Mouse (Mus musculus) frontal cortex, postnatal 36 days (tissue): Measurements from ENCODE around the gene Fam69a.
A peak's percentile ranks its signal among the peaks of the same experiment; 100 is the strongest.
"Not testable (repeated sequence)": the region's sequence is repeated elsewhere in the genome, so short reads cannot be mapped to it uniquely, and the experiment has no call there.

Source experiments
- DNase-seq, 2 experiments: peaks; one replicate each; pipeline ENCODE4 v3.0.0; 2022; ENCODE audit warnings: low spot score in 2 of 2

Fam69a gene

DNA sequence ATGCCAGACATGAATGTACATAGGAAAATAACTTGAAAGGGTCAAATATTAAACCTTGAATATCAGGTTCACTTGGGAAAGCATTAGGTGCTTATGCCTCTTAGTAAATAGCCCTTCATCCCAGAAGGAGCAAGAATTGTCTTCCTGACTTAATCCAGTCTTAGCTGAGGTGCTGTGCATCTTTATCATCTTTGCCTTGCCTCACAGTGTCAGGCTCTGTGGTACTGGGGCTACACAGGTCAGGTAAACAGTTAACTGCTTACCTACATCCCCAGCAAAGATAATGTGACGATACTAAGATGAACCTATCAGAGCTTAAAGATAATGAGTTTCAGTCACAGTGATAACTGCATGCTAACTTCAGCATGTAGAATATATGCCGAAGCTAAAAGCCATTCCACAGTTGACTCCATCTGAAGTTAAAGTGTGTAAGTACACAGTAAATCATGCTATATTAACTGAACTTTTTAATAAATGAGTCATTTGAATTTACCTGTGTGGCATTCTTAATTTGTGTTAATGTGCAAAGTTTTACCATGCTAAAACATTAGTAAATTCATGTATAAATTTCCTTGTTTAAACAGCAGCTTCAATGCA, 78.3 kb downstream of the Fam69a start:
- DNase-seq, result no peak

DNA sequence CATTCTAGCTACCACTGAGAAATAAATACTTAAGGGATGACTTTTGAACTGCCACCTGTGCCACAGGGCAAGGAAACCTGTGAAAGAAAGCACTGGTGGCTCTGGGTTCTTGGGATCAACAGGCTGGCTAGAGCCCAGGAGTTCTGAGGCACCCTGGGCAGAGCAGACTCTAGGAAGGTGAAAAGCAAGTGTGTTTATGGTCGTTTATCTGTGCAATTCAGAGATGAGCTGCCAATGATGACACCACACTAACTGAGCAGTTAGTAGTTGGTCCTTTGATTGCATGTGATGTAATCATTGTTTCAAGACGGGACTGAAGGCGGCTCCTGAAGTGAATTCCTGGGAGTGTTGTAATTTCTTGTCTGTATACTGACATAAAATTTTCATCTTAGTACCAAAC, 82.6 kb downstream of the Fam69a start:
- no peak for DNase-seq

DNA sequence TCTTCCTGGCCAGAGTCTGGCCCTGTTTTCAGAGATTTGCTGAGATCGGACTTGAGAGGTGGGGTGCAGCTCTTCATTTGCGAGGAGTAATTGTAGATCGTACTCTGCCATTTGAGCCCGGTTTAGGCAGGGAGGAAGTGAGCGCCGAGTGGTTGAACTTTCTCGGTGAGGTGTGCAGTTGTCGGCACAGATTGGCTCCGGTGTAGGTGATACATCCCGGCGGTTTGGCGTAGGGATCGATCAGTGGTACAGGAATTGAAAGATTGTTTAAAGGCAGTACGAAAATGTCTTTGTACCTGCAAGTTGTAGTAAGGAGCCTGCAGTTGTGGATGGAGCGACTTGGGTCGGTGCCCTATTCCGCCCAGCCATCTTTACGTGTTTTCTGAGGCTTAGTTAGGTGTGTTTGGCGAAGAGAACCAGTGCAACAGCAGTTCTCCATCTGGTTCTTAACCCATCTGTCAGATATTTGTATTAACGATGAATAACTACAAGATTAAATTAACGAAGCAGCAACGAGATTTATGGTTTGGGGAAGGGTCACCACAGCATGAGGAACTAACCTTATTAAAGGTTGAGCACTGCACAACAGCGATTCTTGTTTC, 85.8 kb downstream of the Fam69a start:
- DNase-seq, result no peak

DNA sequence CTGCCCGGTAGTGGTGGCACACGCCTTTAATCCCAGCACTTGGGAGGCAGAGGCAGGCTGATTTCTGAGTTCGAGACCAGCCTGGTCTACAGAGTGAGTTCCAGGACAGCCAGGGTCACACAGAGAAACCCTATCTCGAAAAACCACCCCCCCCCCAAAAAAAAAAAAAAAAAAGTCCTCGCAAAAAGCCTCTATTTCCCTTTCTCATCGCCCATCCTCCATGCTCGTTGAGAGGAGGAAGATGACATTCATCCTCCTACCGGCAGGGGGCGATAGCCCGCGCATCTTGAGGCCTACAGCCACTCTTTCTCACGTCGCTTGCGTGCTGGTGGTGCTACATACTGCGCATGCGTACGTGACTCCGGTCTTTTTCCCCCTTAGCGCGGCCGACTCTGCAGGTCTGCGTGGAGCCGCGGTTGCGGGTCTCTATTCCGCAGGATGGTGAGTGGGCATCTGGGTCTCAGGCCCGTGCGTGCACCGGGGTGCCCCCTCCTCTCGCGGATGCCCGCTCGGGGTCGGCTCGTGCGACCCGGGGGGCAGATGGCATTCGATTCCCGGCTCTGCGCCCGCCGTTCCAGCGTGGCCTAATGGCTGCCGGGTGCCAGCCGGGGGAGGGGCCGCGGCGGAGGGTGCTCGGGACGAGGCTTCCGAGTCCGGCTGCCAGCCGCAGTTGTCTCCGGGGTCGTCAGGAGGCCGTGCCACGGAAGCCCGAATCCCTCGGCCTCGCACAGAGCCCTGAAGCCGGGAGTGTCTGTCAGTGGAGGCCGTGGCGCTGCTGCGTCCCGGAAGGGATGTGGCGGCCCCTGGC, 86.5 kb downstream of the Fam69a start, which contains the start of gene Rpl5:
TSS of gene Rpl5 (plus strand) at position 297 of the 808 bp plus-strand sequence.
- DNase-seq, result peak; percentile 96 to 97

DNA sequence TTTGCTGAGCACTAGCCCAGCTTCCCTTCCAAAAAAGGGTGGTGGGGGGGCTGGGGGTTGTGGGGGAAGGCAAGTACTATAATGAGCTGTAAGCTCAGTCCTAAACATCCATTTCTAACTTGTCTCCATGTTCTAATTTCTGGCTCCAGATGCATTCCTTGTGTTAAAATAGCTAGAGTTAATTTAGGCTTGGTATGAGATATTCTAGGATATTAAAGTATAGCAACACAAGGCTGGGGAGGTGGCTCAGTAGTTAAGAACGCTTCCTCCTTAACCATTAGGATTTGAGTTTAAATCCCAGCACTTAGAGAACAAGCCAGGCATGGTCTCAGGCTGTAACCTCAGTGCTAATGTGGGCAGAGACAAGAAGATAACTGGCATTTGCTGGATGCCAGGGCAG, 90.6 kb downstream of the Fam69a start:
- DNase-seq, result peak in 1 of 2 experiments; percentile 33

DNA sequence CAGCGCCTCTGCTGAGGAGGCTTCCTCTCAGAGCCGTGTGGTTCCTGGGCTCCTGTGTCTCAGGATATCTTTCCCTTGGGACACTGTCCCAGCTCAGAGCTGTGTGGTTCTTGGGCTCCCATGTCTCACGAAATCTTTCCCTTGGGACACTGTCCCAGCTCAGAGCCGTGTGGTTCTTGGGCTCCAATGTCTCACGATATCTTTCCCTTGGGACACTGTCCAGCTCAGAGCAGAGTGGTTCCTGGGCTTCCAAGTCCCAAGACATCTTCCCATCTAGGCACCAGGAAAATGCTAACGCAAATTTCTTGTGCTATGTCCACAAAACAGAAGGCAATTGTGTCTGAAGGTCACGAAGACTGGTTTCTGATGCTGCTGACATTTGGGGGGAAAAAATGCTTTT, 92.2 kb downstream of the Fam69a start:
- DNase-seq, result no peak

DNA sequence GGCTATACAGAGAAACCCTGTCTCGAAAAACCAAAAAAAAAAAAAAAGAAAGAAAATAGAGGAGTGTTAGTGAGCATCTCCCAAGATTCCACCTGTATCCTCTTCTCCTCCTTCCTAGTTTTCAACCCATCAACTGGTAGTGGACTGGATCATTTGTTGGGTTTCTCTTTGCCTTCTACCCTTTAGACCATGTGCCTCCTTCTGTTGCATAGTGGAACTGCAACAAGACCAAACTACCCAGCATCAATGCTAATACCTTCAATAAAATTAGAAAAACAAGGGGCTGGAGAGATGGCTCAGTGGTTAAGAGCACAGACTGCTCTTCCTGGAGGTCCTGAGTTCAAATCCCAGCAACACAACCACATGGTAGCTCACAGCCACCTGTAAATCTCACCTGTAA, 95.4 kb downstream of the Fam69a start:
- not testable (repeated sequence) for DNase-seq

DNA sequence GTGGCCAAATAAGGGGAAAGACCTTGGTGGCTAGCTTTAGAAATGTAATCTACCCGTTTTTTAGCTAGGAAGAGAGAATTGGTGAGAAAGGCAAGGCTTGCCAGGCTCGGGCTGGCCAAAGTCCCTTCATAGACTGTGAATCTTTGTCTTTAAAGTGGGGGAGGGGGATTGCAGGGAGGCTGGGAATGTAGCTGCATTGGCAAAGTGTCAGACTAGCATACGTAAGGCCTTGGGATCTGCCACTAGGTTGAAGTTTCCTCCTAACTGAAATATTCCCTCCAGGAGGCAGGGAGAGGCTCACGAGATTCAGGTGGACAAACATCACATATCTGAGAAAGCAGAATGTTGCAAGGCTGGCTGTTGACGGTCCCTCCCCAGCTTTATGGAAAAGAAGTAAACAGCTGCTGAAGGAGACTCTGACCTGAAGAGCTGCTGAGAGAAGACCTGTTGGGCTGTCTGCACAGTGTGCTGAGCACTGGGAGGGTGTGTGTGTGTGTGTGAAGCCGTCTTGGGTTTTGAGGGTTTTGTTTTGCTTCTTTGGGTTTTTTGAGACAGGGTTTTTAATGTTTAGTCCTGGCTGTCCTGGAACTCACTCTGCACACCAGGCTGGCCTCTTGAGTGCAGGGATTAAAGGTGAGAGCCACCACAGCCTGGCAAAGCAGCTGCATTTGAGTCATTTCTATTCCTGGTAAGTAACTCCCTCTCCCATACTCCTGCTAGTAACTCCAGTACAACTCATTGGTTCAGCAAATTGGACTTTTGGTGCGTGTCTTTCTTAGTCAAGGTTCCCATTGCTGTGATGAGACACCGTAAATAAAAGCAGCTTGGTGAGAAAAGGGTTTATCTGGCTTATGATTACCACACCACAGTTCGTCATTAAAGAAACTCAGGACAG, 96.6 kb downstream of the Fam69a start:
- DNase-seq, result no peak

DNA sequence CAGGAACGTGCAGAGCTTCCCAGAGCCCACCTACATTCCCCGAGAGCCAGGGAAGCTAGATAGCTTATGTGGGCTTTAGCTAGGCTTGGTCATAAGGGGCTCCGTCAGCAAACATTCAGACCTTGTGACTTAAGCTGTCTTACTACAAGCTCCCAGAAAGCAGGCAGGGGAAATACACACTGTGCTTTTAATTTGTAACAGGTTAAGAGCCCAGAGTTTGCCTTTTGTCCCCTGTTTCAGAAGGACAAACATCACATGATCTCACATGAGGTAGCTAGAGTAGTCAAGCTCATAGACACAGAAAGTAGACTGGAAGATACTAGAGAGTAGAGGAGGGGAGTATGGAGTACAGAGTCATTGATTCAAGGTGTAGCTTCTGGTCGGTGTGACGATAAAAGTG, 106.2 kb downstream of the Fam69a start:
- no peak for DNase-seq

DNA sequence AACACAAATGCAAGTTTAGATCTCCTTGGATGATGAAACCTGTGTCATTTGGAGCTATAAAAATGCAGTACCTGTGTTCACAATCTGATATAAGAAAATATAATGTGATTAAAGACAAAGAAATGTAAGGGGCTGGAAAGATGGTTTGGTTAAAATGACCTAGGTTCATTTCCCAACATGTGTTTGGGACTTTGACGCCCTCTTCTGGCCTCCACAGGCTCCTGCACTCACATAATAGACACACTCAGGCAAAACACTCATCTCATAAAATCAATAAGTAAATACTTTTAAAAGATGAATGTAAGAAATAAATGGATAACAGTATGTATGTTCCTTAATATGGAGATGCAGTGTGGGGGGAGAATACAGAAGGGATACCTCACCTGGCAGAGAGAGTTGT, 109.8 kb downstream of the Fam69a start:
- DNase-seq, result no peak

DNA sequence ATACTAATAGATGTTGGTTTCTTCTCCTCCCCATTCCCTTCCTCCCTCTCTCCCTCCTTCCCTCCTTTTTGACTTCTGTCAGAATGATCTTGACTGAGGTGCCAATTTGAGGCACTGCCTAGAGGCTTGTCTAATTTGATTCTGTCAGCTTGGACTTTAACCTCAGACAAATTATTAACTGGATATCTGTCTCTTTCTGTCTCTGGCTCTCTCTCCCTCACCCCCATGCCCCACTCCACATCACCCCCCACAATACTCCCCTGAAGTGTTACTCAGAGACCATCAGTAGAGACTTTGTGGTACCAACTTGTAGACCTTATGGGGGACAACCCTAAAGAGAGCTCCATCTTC, 111.6 kb downstream of the Fam69a start:
- no peak for DNase-seq

DNA sequence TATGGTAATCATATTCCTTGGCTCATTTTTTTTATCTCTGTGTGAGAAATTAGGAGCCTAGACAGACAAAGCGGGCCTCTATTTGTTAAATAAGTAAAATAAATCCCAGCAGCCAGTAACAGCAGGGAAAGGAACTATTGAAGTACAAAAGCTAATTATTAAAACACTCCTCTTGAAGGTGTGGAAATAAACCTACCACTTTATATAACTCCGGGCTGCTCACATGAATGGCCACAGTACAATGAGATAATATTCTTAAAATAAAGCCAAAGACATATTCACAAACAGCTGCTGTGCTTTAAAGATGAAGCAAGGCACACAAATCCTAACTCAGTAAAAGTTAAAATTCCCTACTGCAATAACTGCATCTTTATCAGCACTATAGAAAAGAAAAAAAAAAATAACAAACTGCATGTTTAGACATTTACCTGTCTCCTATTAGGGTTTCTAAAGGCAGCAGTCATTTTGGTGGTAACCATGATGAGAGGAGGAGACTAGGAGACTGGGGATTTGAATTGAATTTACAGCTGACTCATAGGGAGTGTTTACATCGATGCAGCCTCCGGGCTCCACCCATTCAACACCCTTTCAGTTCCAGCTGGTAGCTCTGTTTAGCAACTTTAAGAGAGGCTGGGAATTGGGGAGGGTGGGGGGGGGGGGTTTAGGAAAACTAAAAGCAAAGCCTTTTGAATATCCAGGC, 112.2 kb downstream of the Fam69a start, which contains the start of gene Evi5:
TSS of gene Evi5 (minus strand) at position 547 of the 700 bp plus-strand sequence.
- no peak for DNase-seq

DNA sequence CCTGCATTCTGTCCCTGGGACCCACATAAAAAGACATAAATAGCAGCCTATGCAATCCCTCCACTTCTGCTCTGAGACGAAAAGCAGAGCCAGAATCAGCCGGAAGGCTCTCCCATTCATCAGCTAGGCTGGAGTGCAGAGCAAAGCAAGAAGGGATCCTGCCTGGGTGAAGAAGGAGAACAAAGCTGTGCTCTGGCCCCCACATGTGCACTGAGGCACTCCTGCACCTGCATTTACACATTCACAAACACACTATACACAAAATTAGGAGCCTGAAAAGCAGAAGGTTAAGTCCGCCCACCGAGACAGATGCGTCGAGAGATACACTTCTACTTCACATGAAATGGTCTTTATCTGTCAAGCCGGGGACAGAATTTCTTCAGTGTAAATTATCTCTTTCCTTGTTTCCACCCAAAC, 113.0 kb downstream of the Fam69a start:
- peak; percentile 41 to 52 for DNase-seq

DNA sequence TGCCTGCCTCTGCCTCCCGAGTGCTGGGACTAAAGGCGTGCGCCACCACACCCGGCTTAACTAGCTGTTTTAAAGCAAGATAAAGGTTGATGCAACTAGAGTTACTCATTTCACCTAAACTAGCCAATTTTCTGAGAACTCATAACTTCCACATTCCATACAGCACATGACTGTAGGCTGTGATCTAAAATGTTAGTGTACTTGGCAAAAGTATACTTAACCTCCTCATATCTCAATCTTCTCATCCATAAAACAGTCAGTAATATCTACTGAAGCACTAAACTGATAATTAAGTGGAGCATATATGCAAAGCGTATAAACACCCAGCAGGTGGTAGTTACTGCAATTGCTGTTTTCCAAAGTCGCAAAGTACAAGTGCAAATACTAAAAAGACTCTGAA, 113.6 kb downstream of the Fam69a start:
- DNase-seq, result no peak

DNA sequence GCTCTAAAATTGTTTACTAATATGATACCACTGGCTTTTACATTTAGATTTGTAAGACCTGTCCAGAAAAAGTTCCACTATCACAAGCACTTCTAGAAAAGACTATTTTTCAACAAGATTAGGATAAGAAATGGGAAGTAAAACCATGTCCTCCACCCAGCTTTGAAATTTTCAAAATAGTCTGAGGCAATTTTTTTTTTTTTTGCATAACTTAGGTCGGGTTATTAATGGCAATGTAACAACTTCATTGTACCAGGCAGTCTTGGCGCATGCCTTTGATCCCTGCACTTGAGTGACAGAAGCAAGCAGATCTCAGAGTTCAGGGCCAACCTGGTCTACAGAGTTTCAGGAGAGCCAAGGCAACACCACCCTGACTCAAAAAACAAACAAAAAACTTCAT, 117.2 kb downstream of the Fam69a start:
- DNase-seq, result no peak

DNA sequence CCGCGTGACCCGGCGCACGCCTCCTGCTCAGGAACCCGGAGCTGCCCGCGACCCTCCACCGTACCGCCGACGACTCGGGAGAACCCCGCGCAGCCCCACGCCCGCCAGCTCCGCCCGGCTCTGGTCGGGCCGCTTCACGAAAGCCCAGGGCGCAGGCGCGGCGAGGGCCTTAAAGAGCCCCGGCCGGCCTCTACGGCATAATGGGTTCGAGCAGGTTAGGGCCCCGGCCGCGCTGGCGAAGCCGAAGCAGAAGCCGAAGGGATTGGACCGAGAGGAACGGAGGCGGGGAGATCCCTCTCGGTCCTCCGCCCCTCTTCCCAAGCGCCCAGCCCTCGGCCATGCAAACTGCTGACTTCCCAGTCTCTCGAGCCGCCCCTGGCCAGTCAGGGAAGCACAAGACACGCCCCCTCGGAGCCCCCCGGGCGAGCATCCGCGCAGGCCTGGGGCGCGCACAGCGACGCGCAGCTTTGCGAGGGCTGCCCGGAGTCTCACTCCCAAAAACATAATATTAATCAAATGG, 117.9 kb downstream of the Fam69a start:
- peak; percentile 86 to 87 for DNase-seq

DNA sequence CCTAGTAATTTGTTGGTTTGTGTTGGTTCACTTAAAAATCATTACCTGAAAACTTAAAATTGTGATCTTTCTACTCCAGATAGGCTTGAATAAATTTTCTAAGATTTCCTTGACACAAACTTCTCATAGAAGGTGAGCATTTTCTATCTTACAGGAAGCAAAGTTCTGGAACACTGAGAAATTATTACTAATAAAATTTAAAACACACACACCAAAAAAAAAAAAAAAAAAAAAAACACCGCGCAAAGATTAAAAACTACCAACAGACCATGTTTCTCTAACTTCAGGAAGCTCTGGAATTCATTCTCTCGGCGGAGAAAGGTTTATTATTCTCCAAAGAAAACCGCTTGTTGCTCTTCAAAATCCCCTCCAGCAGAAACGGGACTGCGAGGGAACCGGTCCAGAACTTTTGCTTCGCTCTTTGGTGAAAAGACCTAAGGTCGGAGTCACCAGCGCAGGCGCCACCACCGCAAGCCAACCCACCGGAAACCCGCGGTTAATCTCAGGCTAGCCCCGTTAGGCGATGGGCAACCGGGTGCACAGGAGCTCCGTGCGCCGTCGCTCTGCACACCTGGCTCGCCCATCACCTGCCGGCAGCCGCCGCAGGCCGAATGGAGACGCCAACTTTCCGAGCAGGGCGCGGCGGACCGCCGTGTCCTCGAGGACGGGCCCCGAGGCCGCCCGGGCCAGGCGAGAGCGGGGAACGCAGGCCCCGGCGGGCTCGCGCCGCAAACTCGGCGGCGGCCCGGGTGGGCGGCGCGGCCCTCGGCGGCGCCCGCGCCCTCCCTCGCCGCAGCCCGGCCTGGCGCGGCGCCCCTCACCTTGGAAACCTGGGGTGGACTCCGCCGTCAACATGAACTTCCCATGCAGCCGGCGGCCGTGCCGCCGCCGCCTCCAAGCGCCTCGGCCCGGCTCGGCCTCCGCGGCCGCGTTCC, 118.6 kb downstream of the Fam69a start:
- peak; percentile 28 to 51 for DNase-seq

DNA sequence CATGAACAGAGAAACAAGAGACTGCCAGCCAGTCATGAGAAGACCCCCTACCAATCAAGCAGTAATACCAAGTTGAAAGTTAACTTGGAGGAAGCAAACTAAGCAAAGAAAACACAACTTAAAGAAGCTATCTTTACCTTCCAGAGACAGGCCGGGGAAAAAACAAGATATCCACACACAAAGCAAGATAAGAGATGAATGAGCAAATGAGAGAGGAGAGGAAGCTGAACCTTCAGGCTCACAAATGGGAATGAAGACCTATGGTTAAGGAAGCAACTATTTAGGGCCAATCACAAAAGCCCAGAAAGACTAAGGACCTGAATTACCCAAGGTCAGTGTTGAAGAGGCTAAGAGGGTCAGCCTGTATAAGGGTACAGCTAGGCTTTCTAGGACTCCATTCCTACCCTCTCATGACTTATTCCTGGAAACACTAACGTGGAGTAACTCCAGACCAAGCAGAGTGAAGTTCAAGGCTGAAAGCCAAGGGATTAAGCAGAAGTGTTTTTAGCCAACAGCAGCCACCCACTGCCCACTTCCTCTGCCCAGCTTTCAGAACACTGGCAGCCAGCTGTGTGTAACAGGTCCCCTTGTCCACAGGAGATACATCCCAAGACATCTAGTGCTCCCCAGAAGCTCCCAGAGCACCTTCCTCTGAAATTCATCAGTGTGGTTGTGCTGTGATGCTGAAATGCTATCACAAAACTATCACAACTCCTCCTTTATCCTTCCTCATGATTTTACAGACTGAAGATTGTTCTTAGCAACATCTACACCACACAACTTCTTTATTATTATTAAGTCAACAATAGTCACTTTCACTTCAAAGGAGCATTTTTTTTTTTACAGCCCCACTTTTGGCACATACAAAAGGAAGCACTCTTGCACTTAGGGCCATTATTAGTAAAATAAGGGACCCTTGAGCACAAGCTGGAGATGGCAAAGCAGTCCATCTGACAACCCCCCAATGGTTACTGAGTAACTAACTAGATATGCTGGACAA, 120.5 kb downstream of the Fam69a start:
- no peak for DNase-seq

DNA sequence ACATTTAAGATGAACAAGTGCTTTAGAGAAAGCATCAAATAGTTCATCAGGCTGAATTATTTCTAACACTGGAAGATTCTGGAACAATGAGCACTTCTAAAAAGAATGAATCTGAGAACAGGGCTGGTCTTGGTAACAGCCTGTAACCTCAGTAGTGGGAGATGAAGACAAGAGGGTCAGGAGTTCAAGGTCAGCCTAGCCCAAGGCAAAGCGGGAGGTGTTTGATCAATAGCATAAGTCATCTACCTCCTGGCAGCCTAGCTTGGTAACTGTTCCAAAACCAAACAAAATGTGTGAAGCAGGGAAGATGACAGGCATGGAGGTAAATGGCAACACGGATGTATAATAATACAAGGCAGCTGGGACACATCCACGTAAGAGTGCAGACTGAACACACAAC, 122.9 kb downstream of the Fam69a start:
- no peak for DNase-seq
